Mouse (Mus musculus): ENCODE data around the gene Cdkal1.

Cdkal1 gene

GRCm38 (mm10) chr13:29234442-29234841, 621.0 kb downstream of the Cdkal1 start:
- no peak for DNase-seq (ENCODE audit: low read depth)

- no peak for DNase-seq (ENCODE audit: low read depth)
Observed at GRCm38 (mm10) chr13:29233970-29234369, 621.5 kb downstream of the Cdkal1 start.

GRCm38 (mm10) chr13:29232681-29233080, 622.8 kb downstream of the Cdkal1 start:
- no peak for DNase-seq (ENCODE audit: low read depth)

- no peak for DNase-seq (ENCODE audit: low read depth)
Observed at GRCm38 (mm10) chr13:29224815-29225214, 630.7 kb downstream of the Cdkal1 start.

GRCm38 (mm10) chr13:29222261-29222838, 633.1 kb downstream of the Cdkal1 start:
- no peak for DNase-seq (ENCODE audit: low read depth)

GRCm38 (mm10) chr13:29221646-29222045, 633.8 kb downstream of the Cdkal1 start:
- no peak for DNase-seq (ENCODE audit: low read depth)

GRCm38 (mm10) chr13:29218594-29219230, 636.8 kb downstream of the Cdkal1 start:
- peak; percentile 9 for DNase-seq (ENCODE audit: low read depth)

GRCm38 (mm10) chr13:29210159-29211021, 645.1 kb downstream of the Cdkal1 start:
- DNase-seq (ENCODE audit: low read depth): no peak

- no peak for DNase-seq (ENCODE audit: low read depth)
Observed at GRCm38 (mm10) chr13:29208749-29209148, 646.7 kb downstream of the Cdkal1 start.

- no peak for DNase-seq (ENCODE audit: low read depth)
Observed at GRCm38 (mm10) chr13:29203856-29204255, 651.6 kb downstream of the Cdkal1 start.

- no peak for DNase-seq (ENCODE audit: low read depth)
Observed at GRCm38 (mm10) chr13:29203426-29203825, 652.0 kb downstream of the Cdkal1 start.

GRCm38 (mm10) chr13:29202562-29202961, 652.9 kb downstream of the Cdkal1 start:
- peak; percentile 81 for DNase-seq (ENCODE audit: low read depth)

GRCm38 (mm10) chr13:29199679-29200078, 655.8 kb downstream of the Cdkal1 start:
- no peak for DNase-seq (ENCODE audit: low read depth)

- DNase-seq (ENCODE audit: low read depth): no peak
Observed at GRCm38 (mm10) chr13:29196798-29197498, 658.5 kb downstream of the Cdkal1 start.

GRCm38 (mm10) chr13:29195722-29196121, 659.8 kb downstream of the Cdkal1 start:
- no peak for DNase-seq (ENCODE audit: low read depth)

GRCm38 (mm10) chr13:29194946-29195345, 660.5 kb downstream of the Cdkal1 start:
- DNase-seq (ENCODE audit: low read depth): no peak

GRCm38 (mm10) chr13:29192697-29193096, 662.8 kb downstream of the Cdkal1 start:
- no peak for DNase-seq (ENCODE audit: low read depth)

GRCm38 (mm10) chr13:29190548-29190947, 664.9 kb downstream of the Cdkal1 start:
- no peak for DNase-seq (ENCODE audit: low read depth)

- no peak for DNase-seq (ENCODE audit: low read depth)
Observed at GRCm38 (mm10) chr13:29186748-29187147, 668.7 kb downstream of the Cdkal1 start.

GRCm38 (mm10) chr13:29185545-29185944, 669.9 kb downstream of the Cdkal1 start:
- no peak for DNase-seq (ENCODE audit: low read depth)

- no peak for DNase-seq (ENCODE audit: low read depth)
Observed at GRCm38 (mm10) chr13:29184545-29184944, 670.9 kb downstream of the Cdkal1 start.

GRCm38 (mm10) chr13:29179861-29180260, 675.6 kb downstream of the Cdkal1 start:
- no peak for DNase-seq (ENCODE audit: low read depth)
